Mouse (Mus musculus): ENCODE data around the gene Calcr.
"Not testable (repeated sequence)": the region's sequence is repeated elsewhere in the genome, so short reads cannot be mapped to it uniquely, and the experiment has no call there.

GRCm38 (mm10) chr6:3678286-3678685, 86.2 kb downstream of the Calcr start:
- TF ChIP-seq POLR2A (IDR thresholded peaks at IDR 0.05; ENCODE audit: borderline replicate concordance, extremely low read depth, insufficient read depth, insufficient read length, poor library complexity, severe bottlenecking); CTCF (IDR thresholded peaks at IDR 0.05; ENCODE audit: borderline replicate concordance, extremely low read depth, insufficient read depth, insufficient read length): not testable (repeated sequence)
